Mouse (Mus musculus) heart, embryonic 14.5 days (tissue): ENCODE measurements around the gene Chd3. TPM values are rescaled to one million over a fixed set of nuclear protein-coding genes. Genes with fewer than 3 reads are reported as not detected.

ENCODE experiments used
- ATAC-seq: fragments of 200-750 bp; cut with Nextera tagmentation; 2 replicates; pipeline ENCODE4 v1.8.0; 2017; ENCODE audit warnings: low read depth, moderate TSS enrichment; ENCODE audit not compliant: insufficient number of reproducible peaks, insufficient read depth, low FRiP score
- H3K27ac ChIP-seq, 2 experiments: fragments of 200-500 bp in 1 of 2; fragments of 300-500 bp in 1 of 2; sonication (generic) in 1 of 2; replicated peaks in 1 of 2; 2 replicates each; pipeline ENCODE4 v1.5.1; 2012 to 2014; ENCODE audit warnings: low read depth in 2 of 2, low read length in 2 of 2, control low read depth in 1 of 2, mild to moderate bottlenecking in 1 of 2, mixed read lengths in 1 of 2; ENCODE audit not compliant: control insufficient read depth in 1 of 2, insufficient read depth in 1 of 2
- H3K27me3 ChIP-seq: fragments of 300-500 bp; sonication (generic); 2 replicates; pipeline ENCODE4 v1.6.1; 2014; ENCODE audit warnings: mild to moderate bottlenecking, low read length, control low read depth; ENCODE audit not compliant: control insufficient read depth, insufficient read depth
- H3K36me3 ChIP-seq: fragments of 300-500 bp; sonication (generic); 2 replicates; pipeline ENCODE4 v1.6.1; 2014; ENCODE audit warnings: mild to moderate bottlenecking, control low read depth, low read length, mixed read lengths; ENCODE audit not compliant: control insufficient read depth, insufficient read depth
- H3K4me1 ChIP-seq, 2 experiments: fragments of 200-500 bp in 1 of 2; fragments of 300-500 bp in 1 of 2; sonication (generic) in 1 of 2; 2 replicates each; pipeline ENCODE4 v1.6.1; 2012 to 2014; ENCODE audit warnings: low read length in 2 of 2, control low read depth in 1 of 2, mixed read lengths in 1 of 2; ENCODE audit not compliant: control insufficient read depth in 2 of 2, insufficient read depth in 2 of 2
- H3K4me2 ChIP-seq: fragments of 300-500 bp; sonication (generic); 2 replicates; pipeline ENCODE4 v1.6.1; 2014; ENCODE audit warnings: mild to moderate bottlenecking, low read length
- H3K4me3 ChIP-seq, 2 experiments: fragments of 200-500 bp in 1 of 2; fragments of 300-500 bp in 1 of 2; sonication (generic) in 1 of 2; 2 replicates each; pipeline ENCODE4 v1.5.1; 2012 to 2014; ENCODE audit warnings: low read length in 2 of 2, mild to moderate bottlenecking in 2 of 2, control low read depth in 1 of 2, low read depth in 1 of 2, moderate library complexity in 1 of 2; ENCODE audit not compliant: control insufficient read depth in 1 of 2, insufficient read depth in 1 of 2
- H3K9ac ChIP-seq: fragments of 300-500 bp; sonication (generic); 2 replicates; pipeline ENCODE4 v1.6.1; 2014; ENCODE audit warnings: mild to moderate bottlenecking, low read length
- H3K9me3 ChIP-seq: fragments of 300-500 bp; sonication (generic); 2 replicates; pipeline ENCODE4 v1.6.1; 2016; ENCODE audit warnings: low read length, control low read depth; ENCODE audit not compliant: control insufficient read depth
- WGBS: fragments of 180-500 bp; shearing (Covaris S2); extraction: QIAGEN DNeasy Blood & Tissue Kit; methylation state at CpG from one replicate; pipeline ENCODE4 v1.1.7; 2014; 5-methylcytosine and 5-hydroxymethylcytosine counted together
- polyA plus RNA-seq: library from polyadenylated mRNA; unstranded; fragments of >200 nt; fragmentation: Nextera tagmentation; extraction: Ambion mirVana; gene quantifications from 2 replicates; pipeline ENCODE4 v1.2.1, GENCODE M21; 2014

Gene Chd3
- polyA plus RNA-seq, 1 experiment from 2014 or later = 16.5 TPM

GRCm38 (mm10) chr11:69414421-69415326 is 45.5 kb upstream of the Chd3 start:
- H3K36me3 ChIP-seq = peaks cover 16% of the 10 kb centered on the region
- H3K4me1 ChIP-seq = peaks cover 40 to 53% of the 10 kb centered on the region in 2 experiments
- peak overlapping the region; percentile 97 for H3K9ac ChIP-seq
- H3K9me3 ChIP-seq = no peaks in the 10 kb centered on the region
- H3K27ac ChIP-seq = peak overlapping the region; percentile 13 to 98; a peak in 3 of 4 replicates
- no peaks in the 10 kb centered on the region for H3K27me3 ChIP-seq
- no peak for ATAC-seq
- peak overlapping the region; percentile 82 for H3K4me2 ChIP-seq
- 17% methylated on average over 4 of the region's 4 CpGs for WGBS
- H3K4me3 ChIP-seq = peak overlapping the region; percentile 63 to 80

- H3K27ac ChIP-seq = peak within 1 kb of the TSS in 1 of 2 experiments; percentile 98; a peak in 2 of 4 replicates
- H3K4me3 ChIP-seq = peak within 1 kb of the TSS in 1 of 2 experiments; percentile 63; a peak in 1 of 4 replicates
- 45% methylated on average over 12 of the region's 12 CpGs for WGBS
- no peak for ATAC-seq
- no peaks in the 10 kb centered on the region for H3K27me3 ChIP-seq
- no peaks in the 10 kb centered on the region for H3K9me3 ChIP-seq
- peak within 1 kb of the TSS; percentile 97 for H3K9ac ChIP-seq
- peaks cover 16% of the 10 kb centered on the region for H3K36me3 ChIP-seq
- peak within 1 kb of the TSS; percentile 82 for H3K4me2 ChIP-seq
- H3K4me1 ChIP-seq = peaks cover 38 to 48% of the 10 kb centered on the region in 2 experiments
Measured at GRCm38 (mm10) chr11:69413221-69414181, 44.3 kb upstream of the Chd3 start, which contains the start of gene Kdm6b. Gene Kdm6b, minus strand, starts transcription at chr11:69413675.

- Histone ChIP-seq H3K27me3 (no peaks in the 10 kb centered on the region), H3K4me1 (peaks cover 41 to 55% of the 10 kb centered on the region in 2 experiments), H3K4me3 (no peak overlapping the region; a peak in 1 of 4 replicates), H3K36me3 (peaks cover 23% of the 10 kb centered on the region), H3K27ac (peak overlapping the region in 1 of 2 experiments; percentile 98; a peak in 2 of 4 replicates), H3K4me2 (peak overlapping the region; percentile 26), H3K9ac (peak overlapping the region; percentile 53), H3K9me3 (no peaks in the 10 kb centered on the region)
- WGBS = 40% methylated on average over 7 of the region's 7 CpGs
- no peak for ATAC-seq
Measured at GRCm38 (mm10) chr11:69412548-69412947, 43.3 kb upstream of the Chd3 start.

- peak overlapping the region; percentile 94 to 98 for H3K27ac ChIP-seq
- WGBS = under 1% methylated on average over 38 of the region's 39 CpGs
- H3K9me3 ChIP-seq = no peaks in the 10 kb centered on the region
- H3K4me2 ChIP-seq = peak overlapping the region; percentile 77
- peaks cover 32% of the 10 kb centered on the region for H3K36me3 ChIP-seq
- H3K4me3 ChIP-seq = peak overlapping the region; percentile 75
- peaks cover 37 to 48% of the 10 kb centered on the region in 2 experiments for H3K4me1 ChIP-seq
- H3K27me3 ChIP-seq = no peaks in the 10 kb centered on the region
- peak; percentile 23; the same call in 1 of the 2 replicates for ATAC-seq
- peak overlapping the region; percentile 94 for H3K9ac ChIP-seq
Measured at GRCm38 (mm10) chr11:69411538-69412203, 42.5 kb upstream of the Chd3 start.

- WGBS = under 1% methylated on average over 26 of the region's 26 CpGs
- ATAC-seq = peak; percentile 62
Measured at GRCm38 (mm10) chr11:69411073-69411535, 41.9 kb upstream of the Chd3 start.

GRCm38 (mm10) chr11:69410310-69411072 is 41.3 kb upstream of the Chd3 start:
- peak; percentile 0; the same call in 1 of the 2 replicates for ATAC-seq
- Histone ChIP-seq H3K36me3 (peaks cover 44% of the 10 kb centered on the region), H3K27me3 (no peaks in the 10 kb centered on the region), H3K4me3 (peak overlapping the region; percentile 75), H3K9me3 (no peaks in the 10 kb centered on the region), H3K4me2 (peak overlapping the region; percentile 77), H3K27ac (peak overlapping the region; percentile 98 to 99), H3K4me1 (peaks cover 37 to 44% of the 10 kb centered on the region in 2 experiments), H3K9ac (peak overlapping the region; percentile 94)
- WGBS = 1% methylated on average over 41 of the region's 41 CpGs

More at GRCm38 (mm10) chr11:69411073-69411535, 41.9 kb upstream of the Chd3 start:
- Histone ChIP-seq H3K9me3 (no peaks in the 10 kb centered on the region), H3K36me3 (peaks cover 37% of the 10 kb centered on the region), H3K4me2 (peak overlapping the region; percentile 77), H3K4me3 (peak overlapping the region; percentile 75), H3K27ac (peak overlapping the region; percentile 98 to 99), H3K9ac (peak overlapping the region; percentile 94), H3K4me1 (peaks cover 37 to 44% of the 10 kb centered on the region in 2 experiments), H3K27me3 (no peaks in the 10 kb centered on the region)
